Mouse (Mus musculus) neural tube, embryonic 11.5 days (tissue): ENCODE measurements around the gene Gm15217. TPM values are rescaled to one million over a fixed set of nuclear protein-coding genes. Genes with fewer than 3 reads are reported as not detected.

ENCODE experiments used
- ATAC-seq: fragments of 200-750 bp; cut with Nextera tagmentation; 2 replicates; pipeline ENCODE4 v1.8.0; 2017; ENCODE audit warnings: moderate number of reproducible peaks, mild to moderate bottlenecking, moderate TSS enrichment, moderate library complexity; ENCODE audit not compliant: insufficient read depth, low FRiP score, low TSS enrichment
- DNase-seq: peaks from one replicate; pipeline ENCODE4 v3.0.0-alpha.2; 2015; ENCODE audit warnings: low spot score
- H3K27ac ChIP-seq: fragments of 300-500 bp; sonication (generic); 2 replicates; pipeline ENCODE4 v1.5.1; 2014; ENCODE audit warnings: low read depth, mild to moderate bottlenecking, low read length
- H3K27me3 ChIP-seq: fragments of 300-500 bp; sonication (generic); 2 replicates; pipeline ENCODE4 v1.6.1; 2014; ENCODE audit warnings: mild to moderate bottlenecking, low read length, mixed read lengths; ENCODE audit not compliant: control insufficient read depth, insufficient read depth
- H3K36me3 ChIP-seq: fragments of 300-500 bp; sonication (generic); 2 replicates; pipeline ENCODE4 v1.6.1; 2014; ENCODE audit warnings: mild to moderate bottlenecking, low read length, moderate library complexity, mixed read lengths; ENCODE audit not compliant: control insufficient read depth, insufficient read depth
- H3K4me1 ChIP-seq: fragments of 300-500 bp; sonication (generic); 2 replicates; pipeline ENCODE4 v1.6.1; 2014; ENCODE audit warnings: low read length, mixed read lengths; ENCODE audit not compliant: control insufficient read depth, insufficient read depth
- H3K4me2 ChIP-seq: fragments of 300-500 bp; sonication (generic); 2 replicates; pipeline ENCODE4 v1.6.1; 2014; ENCODE audit warnings: low read depth, mild to moderate bottlenecking, moderate library complexity
- H3K4me3 ChIP-seq: fragments of 300-500 bp; sonication (generic); 2 replicates; pipeline ENCODE4 v1.5.1; 2014; ENCODE audit warnings: low read depth, low read length
- H3K9ac ChIP-seq: fragments of 300-500 bp; sonication (generic); 2 replicates; pipeline ENCODE4 v1.6.1; 2014; ENCODE audit warnings: mild to moderate bottlenecking, low read length
- H3K9me3 ChIP-seq: fragments of 300-500 bp; sonication (generic); 2 replicates; pipeline ENCODE4 v1.6.1; 2016; ENCODE audit warnings: low read length; ENCODE audit not compliant: control insufficient read depth
- WGBS: fragments of 180-500 bp; shearing (Covaris S2); extraction: QIAGEN DNeasy Blood & Tissue Kit; methylation state at CpG from one replicate; pipeline ENCODE4 v1.1.7; 2014; 5-methylcytosine and 5-hydroxymethylcytosine counted together
- polyA plus RNA-seq: library from polyadenylated mRNA; unstranded; fragments of >200 nt; fragmentation: Nextera tagmentation; extraction: Ambion mirVana; gene quantifications from 2 replicates; pipeline ENCODE4 v1.2.1, GENCODE M21; 2014

The Gm15217 gene
- polyA plus RNA-seq, 1 experiment from 2014 or later = not detected

DNA sequence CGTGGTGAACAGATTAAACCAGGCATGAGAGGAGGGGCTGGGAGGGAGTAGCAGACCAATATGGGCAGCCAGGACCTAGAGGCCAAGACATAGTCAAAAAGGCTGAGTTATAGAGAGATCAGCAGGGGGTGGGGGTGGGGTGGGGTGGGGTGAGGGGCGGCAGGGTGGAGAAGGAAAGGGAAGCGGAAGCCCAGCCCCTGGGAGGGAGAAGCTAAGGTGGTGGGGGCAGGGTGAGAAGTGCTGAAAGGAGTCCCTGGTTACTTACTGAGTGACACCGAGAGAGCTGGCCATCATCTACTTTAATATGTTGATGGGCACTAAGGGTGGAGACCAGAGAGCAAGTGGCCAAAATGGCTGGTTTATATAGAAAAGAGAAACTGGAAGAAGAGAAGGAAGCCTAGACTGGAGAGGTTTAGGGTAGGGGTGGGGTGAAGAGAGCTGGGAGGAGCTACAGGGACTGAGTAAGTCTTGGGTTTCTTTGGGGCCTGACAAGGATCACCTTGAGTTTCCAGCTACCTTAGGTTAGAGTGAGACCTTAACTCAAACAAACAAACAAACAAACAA, 31.4 kb downstream of the Gm15217 start:
- no peak overlapping the region for H3K27ac ChIP-seq
- H3K27me3 ChIP-seq = no peaks in the 10 kb centered on the region
- DNase-seq (no peak), ATAC-seq (no peak)
- no peaks in the 10 kb centered on the region for H3K36me3 ChIP-seq
- no peak overlapping the region for H3K4me3 ChIP-seq
- WGBS = 54% methylated on average over 4 of the region's 4 CpGs
- no peaks in the 10 kb centered on the region for H3K9me3 ChIP-seq
- H3K4me1 ChIP-seq = no peaks in the 10 kb centered on the region
- H3K4me2 ChIP-seq = no peak overlapping the region
- H3K9ac ChIP-seq = no peak overlapping the region

- no peaks in the 10 kb centered on the region for H3K27me3 ChIP-seq
- no peaks in the 10 kb centered on the region for H3K9me3 ChIP-seq
- no peak for ATAC-seq
- 79% methylated on average over 7 of the region's 7 CpGs for WGBS
- no peak for DNase-seq
- no peak overlapping the region for H3K9ac ChIP-seq
- no peak overlapping the region for H3K27ac ChIP-seq
- H3K4me3 ChIP-seq = no peak overlapping the region
- no peaks in the 10 kb centered on the region for H3K4me1 ChIP-seq
- H3K4me2 ChIP-seq = no peak overlapping the region
- H3K36me3 ChIP-seq = no peaks in the 10 kb centered on the region
These were observed 33.3 kb downstream of the Gm15217 start for GRCm38 (mm10) chr14:46412497-46413000.

DNA sequence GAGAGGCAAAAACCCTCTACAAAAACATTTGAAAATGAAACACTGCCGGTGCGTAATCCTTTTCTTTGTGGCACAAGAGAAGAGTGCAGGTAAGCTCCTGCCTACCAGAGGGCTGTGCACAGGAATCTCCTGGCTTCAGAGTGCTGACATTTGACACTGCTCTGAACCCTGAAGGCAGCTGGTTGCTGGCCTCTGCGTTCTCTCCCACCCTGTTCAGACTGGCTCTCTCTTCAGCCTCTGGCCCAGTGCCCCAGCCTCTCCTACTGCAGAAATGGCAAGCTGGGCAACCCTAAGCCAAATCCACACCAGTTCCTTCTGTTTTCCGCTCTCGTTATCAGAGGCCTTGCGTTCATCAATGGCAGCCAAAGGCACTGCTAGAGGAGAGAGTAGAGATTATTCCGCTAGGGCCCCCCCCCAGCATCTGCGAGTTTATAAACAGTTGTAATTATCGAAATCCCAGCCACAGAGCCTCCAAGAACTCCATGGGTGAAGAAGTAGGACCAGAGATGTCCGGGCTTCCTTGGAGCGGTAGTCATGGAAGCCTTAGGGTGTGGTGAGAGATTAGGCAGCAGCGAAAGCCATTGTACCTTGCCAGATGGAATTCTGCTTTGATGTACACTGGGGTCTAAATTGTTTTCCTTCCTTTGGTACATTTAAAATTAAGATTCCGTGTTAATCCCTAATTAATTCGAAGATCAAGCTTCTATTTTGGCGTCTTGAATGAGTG, 39.3 kb downstream of the Gm15217 start:
- Histone ChIP-seq H3K27ac (no peak overlapping the region), H3K4me3 (no peak overlapping the region), H3K27me3 (no peaks in the 10 kb centered on the region), H3K4me2 (no peak overlapping the region), H3K36me3 (no peaks in the 10 kb centered on the region), H3K9me3 (no peaks in the 10 kb centered on the region), H3K9ac (no peak overlapping the region), H3K4me1 (no peaks in the 10 kb centered on the region)
- DNase-seq (no peak), ATAC-seq (no peak)
- WGBS = 80% methylated on average over 15 of the region's 15 CpGs

- H3K27ac ChIP-seq = no peak overlapping the region
- no peaks in the 10 kb centered on the region for H3K9me3 ChIP-seq
- no peak overlapping the region for H3K4me2 ChIP-seq
- no peaks in the 10 kb centered on the region for H3K36me3 ChIP-seq
- H3K27me3 ChIP-seq = no peaks in the 10 kb centered on the region
- H3K9ac ChIP-seq = no peak overlapping the region
- 59% methylated on average over 11 of the region's 11 CpGs for WGBS
- DNase-seq (no peak), ATAC-seq (no peak)
- no peaks in the 10 kb centered on the region for H3K4me1 ChIP-seq
- no peak overlapping the region for H3K4me3 ChIP-seq
These were observed 40.1 kb downstream of the Gm15217 start for GRCm38 (mm10) chr14:46419269-46419668.

GRCm38 (mm10) chr14:46421823-46422222, 42.6 kb downstream of the Gm15217 start:
- no peak for ATAC-seq
- 85% methylated on average over 3 of the region's 3 CpGs for WGBS
- no peak overlapping the region for H3K9ac ChIP-seq

GRCm38 (mm10) chr14:46427251-46427650, 48.0 kb downstream of the Gm15217 start:
- WGBS = 93% methylated on average over 13 of the region's 13 CpGs
- Histone ChIP-seq H3K4me2 (no peak overlapping the region), H3K9me3 (no peaks in the 10 kb centered on the region), H3K4me1 (no peaks in the 10 kb centered on the region), H3K36me3 (no peaks in the 10 kb centered on the region), H3K9ac (no peak overlapping the region), H3K27ac (no peak overlapping the region), H3K27me3 (no peaks in the 10 kb centered on the region), H3K4me3 (no peak overlapping the region)
- DNase-seq = no peak
- no peak for ATAC-seq

More at GRCm38 (mm10) chr14:46421823-46422222, 42.6 kb downstream of the Gm15217 start:
- Histone ChIP-seq H3K36me3 (no peaks in the 10 kb centered on the region), H3K27me3 (no peaks in the 10 kb centered on the region), H3K4me3 (no peak overlapping the region), H3K27ac (no peak overlapping the region), H3K4me2 (no peak overlapping the region), H3K9me3 (no peaks in the 10 kb centered on the region), H3K4me1 (no peaks in the 10 kb centered on the region)
- DNase-seq = no peak

DNA sequence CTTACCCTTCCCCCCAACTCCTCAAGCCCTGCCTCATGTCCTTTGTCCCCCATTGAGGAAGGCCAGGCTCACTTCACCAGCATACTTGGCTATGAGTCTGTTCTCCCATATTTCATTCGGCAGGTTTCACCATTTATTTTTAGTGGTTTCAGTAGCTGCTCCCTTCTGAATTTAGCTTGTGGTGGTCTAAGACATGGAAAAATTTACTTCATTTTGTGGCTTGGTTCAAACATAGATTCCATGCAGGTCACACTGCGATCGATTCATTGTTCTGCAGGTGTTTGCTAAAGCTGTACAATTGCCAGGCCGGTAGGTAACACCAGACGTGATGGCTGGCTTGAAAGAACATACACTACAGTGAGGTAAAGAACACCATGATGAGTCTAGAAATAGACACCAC, 51.0 kb downstream of the Gm15217 start:
- Histone ChIP-seq H3K9ac (no peak overlapping the region), H3K9me3 (no peaks in the 10 kb centered on the region), H3K36me3 (no peaks in the 10 kb centered on the region), H3K4me1 (no peaks in the 10 kb centered on the region), H3K27ac (no peak overlapping the region), H3K4me2 (no peak overlapping the region), H3K27me3 (no peaks in the 10 kb centered on the region), H3K4me3 (no peak overlapping the region)
- ATAC-seq = no peak
- WGBS = 93% methylated on average over 5 of the region's 5 CpGs
- DNase-seq = no peak
